Mouse (Mus musculus) hindbrain, embryonic 13.5 days (tissue): Measurements from ENCODE around the gene Prph. TPM values are rescaled to one million over a fixed set of nuclear protein-coding genes. Genes with fewer than 3 reads are reported as not detected.
A peak's percentile ranks its signal among the peaks of the same experiment; 100 is the strongest.

Experiments
- ATAC-seq: fragments of 200-750 bp; cut with Nextera tagmentation; 2 replicates; pipeline ENCODE4 v1.8.0; 2017; ENCODE audit warnings: moderate TSS enrichment; ENCODE audit not compliant: low FRiP score
- H3K27ac ChIP-seq: fragments of 300-500 bp; sonication (generic); 2 replicates; pipeline ENCODE4 v1.5.1; 2015; ENCODE audit warnings: inconsistent platforms, mild to moderate bottlenecking, moderate library complexity
- H3K27me3 ChIP-seq: fragments of 300-500 bp; sonication (generic); 2 replicates; pipeline ENCODE4 v1.6.1; 2015; ENCODE audit warnings: mild to moderate bottlenecking, inconsistent platforms
- H3K36me3 ChIP-seq: fragments of 300-500 bp; sonication (generic); 2 replicates; pipeline ENCODE4 v1.6.1; 2015; ENCODE audit warnings: mild to moderate bottlenecking, inconsistent platforms
- H3K4me1 ChIP-seq: fragments of 300-500 bp; sonication (generic); replicated peaks from 2 replicates; pipeline ENCODE4 v1.6.1; 2015; ENCODE audit warnings: inconsistent platforms
- H3K4me2 ChIP-seq: fragments of 300-500 bp; sonication (generic); 2 replicates; pipeline ENCODE4 v1.6.1; 2015; ENCODE audit warnings: inconsistent platforms, mild to moderate bottlenecking, moderate library complexity
- H3K4me3 ChIP-seq: fragments of 300-500 bp; sonication (generic); 2 replicates; pipeline ENCODE4 v1.5.1; 2015; ENCODE audit warnings: mild to moderate bottlenecking, inconsistent platforms
- H3K9ac ChIP-seq: fragments of 300-500 bp; sonication (generic); 2 replicates; pipeline ENCODE4 v1.6.1; 2015; ENCODE audit warnings: mild to moderate bottlenecking, inconsistent platforms
- H3K9me3 ChIP-seq: fragments of 300-500 bp; sonication (generic); 2 replicates; pipeline ENCODE4 v1.6.1; 2016; ENCODE audit warnings: inconsistent platforms
- WGBS: fragments of 180-500 bp; shearing (Covaris S2); methylation state at CpG from one replicate; pipeline ENCODE4 v1.1.7; 2015; 5-methylcytosine and 5-hydroxymethylcytosine counted together
- polyA plus RNA-seq: library from polyadenylated mRNA; unstranded; fragments of >200 nt; fragmentation: Nextera tagmentation; extraction: Ambion mirVana; gene quantifications from 2 replicates; pipeline ENCODE4 v1.2.1, GENCODE M21; 2015

Prph gene
- polyA plus RNA-seq, 1 experiment from 2014 or later = 78.7 TPM

- ATAC-seq = no peak
- no peak overlapping the region for H3K4me2 ChIP-seq
- H3K36me3 ChIP-seq = no peaks in the 10 kb centered on the region
- no peaks in the 10 kb centered on the region for H3K9me3 ChIP-seq
- H3K4me1 ChIP-seq = peaks cover 14% of the 10 kb centered on the region
- no peak overlapping the region for H3K9ac ChIP-seq
- no peak overlapping the region for H3K27ac ChIP-seq
- H3K27me3 ChIP-seq = peaks cover 18% of the 10 kb centered on the region
- H3K4me3 ChIP-seq = no peak overlapping the region
- WGBS = 75% methylated on average over 13 of the region's 13 CpGs
Observed at GRCm38 (mm10) chr15:99025414-99025813, 29.6 kb upstream of the Prph start.

- Histone ChIP-seq H3K4me2 (no peak overlapping the region), H3K9me3 (no peaks in the 10 kb centered on the region), H3K4me1 (peaks cover 18% of the 10 kb centered on the region), H3K36me3 (no peaks in the 10 kb centered on the region), H3K9ac (no peak overlapping the region), H3K4me3 (no peak overlapping the region), H3K27ac (no peak overlapping the region), H3K27me3 (peaks cover 24% of the 10 kb centered on the region)
- WGBS = 54% methylated on average over 4 of the region's 4 CpGs
- no peak for ATAC-seq
Observed at GRCm38 (mm10) chr15:99026259-99026658, 28.7 kb upstream of the Prph start.

DNA sequence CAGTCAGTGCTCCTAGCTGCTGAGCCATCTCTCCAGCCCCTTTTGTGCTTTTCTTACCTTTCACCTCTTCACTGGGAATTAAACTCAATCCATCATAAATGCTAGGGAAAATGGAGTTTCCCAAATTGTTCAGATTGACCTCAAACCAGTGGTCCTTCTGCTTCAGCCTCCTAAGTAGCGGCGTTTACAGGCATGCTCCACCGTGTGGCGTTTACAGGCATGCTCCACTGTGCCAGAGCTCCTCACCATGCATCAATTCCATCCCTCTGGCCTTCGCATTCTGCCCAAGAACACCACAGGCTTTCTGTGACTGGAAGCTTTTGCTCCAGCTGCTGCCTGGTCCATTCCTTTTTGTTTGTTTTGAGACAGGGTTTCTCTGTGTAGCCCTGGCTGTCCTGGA, 27.9 kb upstream of the Prph start:
- ATAC-seq = no peak
- no peak overlapping the region for H3K9ac ChIP-seq
- 63% methylated on average over 5 of the region's 5 CpGs for WGBS

DNA sequence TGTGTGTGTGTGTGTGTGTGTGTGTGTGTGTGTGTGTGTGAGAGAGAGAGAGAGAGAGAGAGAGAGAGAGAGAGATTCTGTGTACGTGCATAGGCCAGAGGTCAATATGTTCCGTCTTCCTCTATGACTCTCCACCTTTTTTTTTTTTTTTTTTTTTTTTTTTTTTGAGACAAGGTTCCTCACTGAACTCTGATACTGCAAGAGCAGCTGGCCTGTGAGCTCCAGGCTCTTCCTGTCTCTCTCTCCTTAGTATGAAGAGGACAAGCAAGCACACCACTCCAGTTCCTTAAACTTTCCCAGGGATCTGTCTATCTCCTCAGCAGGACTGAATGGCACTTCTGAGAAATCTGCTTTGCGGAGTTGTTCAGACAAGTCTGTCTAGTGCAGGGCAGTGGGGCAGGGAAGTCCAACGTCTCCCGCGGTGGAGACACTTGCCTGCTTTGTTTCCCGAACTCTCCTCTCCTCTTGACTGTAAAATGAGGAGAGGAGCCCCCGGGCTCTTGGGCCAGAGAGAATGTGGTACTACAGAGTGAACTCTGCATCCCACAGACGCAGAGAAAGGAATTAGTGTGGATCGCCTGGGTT, 26.0 kb upstream of the Prph start:
- peak overlapping the region; percentile 70 for H3K4me2 ChIP-seq
- peak overlapping the region; percentile 42 for H3K4me3 ChIP-seq
- no peaks in the 10 kb centered on the region for H3K36me3 ChIP-seq
- WGBS = 3% methylated on average over 9 of the region's 10 CpGs
- H3K9ac ChIP-seq = peak overlapping the region; percentile 56; the same call in 1 of the 2 replicates
- ATAC-seq = no peak
- peaks cover 27% of the 10 kb centered on the region for H3K4me1 ChIP-seq
- H3K27me3 ChIP-seq = peaks cover 27% of the 10 kb centered on the region
- no peaks in the 10 kb centered on the region for H3K9me3 ChIP-seq
- 0 out of 2 replicates have a peak overlapping the region, but pooled peaks have one; percentile 35 for H3K27ac ChIP-seq

More for the DNA sequence above, 27.9 kb upstream of the Prph start:
- Histone ChIP-seq H3K9me3 (no peaks in the 10 kb centered on the region), H3K27ac (no peak overlapping the region), H3K36me3 (no peaks in the 10 kb centered on the region), H3K27me3 (peaks cover 27% of the 10 kb centered on the region), H3K4me2 (no peak overlapping the region), H3K4me1 (peaks cover 21% of the 10 kb centered on the region), H3K4me3 (no peak overlapping the region)

- peak within 1 kb of the TSS; percentile 42 for H3K4me3 ChIP-seq
- under 1% methylated on average over 52 of the region's 52 CpGs for WGBS
- peaks cover 27% of the 10 kb centered on the region for H3K4me1 ChIP-seq
- peak within 1 kb of the TSS; percentile 35; the same call in 1 of the 2 replicates for H3K27ac ChIP-seq
- H3K9ac ChIP-seq = peak within 1 kb of the TSS; percentile 56
- H3K27me3 ChIP-seq = peaks cover 27% of the 10 kb centered on the region
- H3K4me2 ChIP-seq = peak within 1 kb of the TSS; percentile 70
- H3K36me3 ChIP-seq = no peaks in the 10 kb centered on the region
- peak; percentile 68 for ATAC-seq
- H3K9me3 ChIP-seq = no peaks in the 10 kb centered on the region
Observed at GRCm38 (mm10) chr15:99029619-99030584, 25.1 kb upstream of the Prph start, which contains the start of gene Tuba1c. TSS of gene Tuba1c (plus strand) at chr15:99029891.

GRCm38 (mm10) chr15:99030585-99031387, 24.2 kb upstream of the Prph start:
- Histone ChIP-seq H3K27ac (0 out of 2 replicates have a peak overlapping the region, but pooled peaks have one; percentile 3), H3K4me1 (peaks cover 27% of the 10 kb centered on the region), H3K9me3 (no peaks in the 10 kb centered on the region), H3K27me3 (peaks cover 27% of the 10 kb centered on the region), H3K4me3 (peak overlapping the region; percentile 42), H3K9ac (peak overlapping the region; percentile 56; the same call in 1 of the 2 replicates), H3K36me3 (no peaks in the 10 kb centered on the region), H3K4me2 (peak overlapping the region; percentile 70)
- ATAC-seq = no peak
- WGBS = 15% methylated on average over 26 of the region's 26 CpGs

GRCm38 (mm10) chr15:99031388-99031675, 23.6 kb upstream of the Prph start:
- Histone ChIP-seq H3K36me3 (no peaks in the 10 kb centered on the region), H3K27me3 (peaks cover 27% of the 10 kb centered on the region), H3K4me3 (peak overlapping the region; percentile 42; the same call in 1 of the 2 replicates), H3K4me2 (peak overlapping the region; percentile 70; the same call in 1 of the 2 replicates), H3K9ac (no peak overlapping the region), H3K4me1 (peaks cover 27% of the 10 kb centered on the region), H3K27ac (no peak overlapping the region), H3K9me3 (no peaks in the 10 kb centered on the region)
- 82% methylated on average over 4 of the region's 4 CpGs for WGBS
- ATAC-seq = no peak

GRCm38 (mm10) chr15:99032041-99032725, 22.8 kb upstream of the Prph start:
- 78% methylated on average over 9 of the region's 9 CpGs for WGBS
- Histone ChIP-seq H3K4me1 (peaks cover 27% of the 10 kb centered on the region), H3K36me3 (no peaks in the 10 kb centered on the region)

DNA sequence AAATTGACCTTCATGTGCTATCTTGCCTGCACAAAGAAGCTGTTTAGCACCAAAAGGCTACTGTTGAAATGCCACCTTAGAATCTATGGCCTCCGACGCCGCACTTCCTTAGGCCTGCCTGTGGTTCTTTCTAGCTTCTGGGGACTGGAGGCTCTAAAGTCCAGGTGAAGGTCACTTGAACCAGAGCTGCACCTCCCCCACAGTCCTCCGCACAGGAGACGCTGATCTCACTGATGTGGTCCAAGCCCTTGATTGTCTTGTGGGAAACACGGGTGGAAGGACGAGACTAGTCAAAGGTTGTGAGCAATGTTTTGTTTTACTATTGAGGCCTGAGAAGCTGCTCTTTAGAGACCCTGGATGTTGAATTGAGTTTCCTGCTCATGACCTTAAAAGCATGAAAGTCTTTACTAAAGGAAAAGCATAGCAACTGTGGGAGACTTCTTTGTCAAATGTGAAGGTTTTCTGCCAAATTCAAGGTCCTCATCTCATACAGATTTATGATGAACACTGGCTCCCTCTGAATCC, 22.2 kb upstream of the Prph start:
- no peak for ATAC-seq
- peaks cover 27% of the 10 kb centered on the region for H3K4me1 ChIP-seq

More at GRCm38 (mm10) chr15:99032041-99032725, 22.8 kb upstream of the Prph start:
- peaks cover 27% of the 10 kb centered on the region for H3K27me3 ChIP-seq
- H3K27ac ChIP-seq = no peak overlapping the region
- H3K9ac ChIP-seq = no peak overlapping the region
- no peak overlapping the region for H3K4me3 ChIP-seq
- H3K4me2 ChIP-seq = peak overlapping the region; percentile 21; the same call in 1 of the 2 replicates
- ATAC-seq = no peak
- no peaks in the 10 kb centered on the region for H3K9me3 ChIP-seq

GRCm38 (mm10) chr15:99033498-99034270, 21.3 kb upstream of the Prph start:
- no peaks in the 10 kb centered on the region for H3K36me3 ChIP-seq
- H3K4me2 ChIP-seq = no peak overlapping the region
- no peak overlapping the region for H3K4me3 ChIP-seq
- no peak overlapping the region for H3K9ac ChIP-seq
- WGBS = 87% methylated on average over 7 of the region's 7 CpGs
- no peaks in the 10 kb centered on the region for H3K9me3 ChIP-seq
- peaks cover 27% of the 10 kb centered on the region for H3K4me1 ChIP-seq
- ATAC-seq = no peak
- peaks cover 24% of the 10 kb centered on the region for H3K27me3 ChIP-seq
- no peak overlapping the region for H3K27ac ChIP-seq

More for the DNA sequence above, 22.2 kb upstream of the Prph start:
- 80% methylated on average over 7 of the region's 7 CpGs for WGBS
- peaks cover 27% of the 10 kb centered on the region for H3K27me3 ChIP-seq
- no peak overlapping the region for H3K9ac ChIP-seq
- H3K4me2 ChIP-seq = 0 out of 2 replicates have a peak overlapping the region, but pooled peaks have one; percentile 21
- H3K9me3 ChIP-seq = no peaks in the 10 kb centered on the region
- no peak overlapping the region for H3K27ac ChIP-seq
- no peak overlapping the region for H3K4me3 ChIP-seq
- no peaks in the 10 kb centered on the region for H3K36me3 ChIP-seq

DNA sequence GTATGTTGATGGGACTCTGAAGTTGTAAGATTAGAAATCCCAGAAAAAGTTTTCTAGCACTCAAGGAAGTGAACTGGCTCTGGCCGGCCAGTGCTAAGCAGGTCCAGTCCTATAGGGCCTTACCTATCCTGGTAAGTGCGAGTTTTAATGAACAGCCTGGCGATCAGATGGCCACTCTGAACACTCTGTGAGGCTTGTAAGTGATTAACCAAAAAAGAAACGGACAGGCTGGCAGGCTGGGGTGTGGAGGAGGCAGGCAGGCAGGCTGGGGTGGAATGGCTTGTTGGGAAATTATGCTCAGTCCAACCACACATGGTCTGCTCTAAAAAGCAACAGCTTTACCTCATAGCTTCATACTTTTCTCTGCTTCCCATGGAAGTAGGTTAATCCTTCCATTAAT, 19.5 kb upstream of the Prph start:
- H3K27me3 ChIP-seq = peaks cover 9% of the 10 kb centered on the region
- no peak for ATAC-seq
- no peak overlapping the region for H3K4me2 ChIP-seq
- no peak overlapping the region for H3K9ac ChIP-seq
- WGBS = 85% methylated on average over 4 of the region's 4 CpGs
- H3K9me3 ChIP-seq = no peaks in the 10 kb centered on the region
- no peak overlapping the region for H3K4me3 ChIP-seq
- H3K36me3 ChIP-seq = no peaks in the 10 kb centered on the region
- no peak overlapping the region for H3K27ac ChIP-seq
- peaks cover 13% of the 10 kb centered on the region for H3K4me1 ChIP-seq
